Mouse (Mus musculus) layer of hippocampus, adult 8-10 months (tissue): ENCODE measurements around the gene Xrcc6. TPM values are rescaled to one million over a fixed set of nuclear protein-coding genes. Genes with fewer than 3 reads are reported as not detected.
A peak's percentile ranks its signal among the peaks of the same experiment; 100 is the strongest.
"Not testable (repeated sequence)": the region's sequence is repeated elsewhere in the genome, so short reads cannot be mapped to it uniquely, and the experiment has no call there.

ENCODE experiments used
- DNase-seq, 2 experiments: peaks; one replicate each; pipeline ENCODE4 v3.0.0; 2022; ENCODE audit warnings: low spot score in 2 of 2
- total RNA-seq, 4 experiments: library from RNA; stranded (reverse); gene quantifications; 2 replicates each; pipeline ENCODE4 v1.2.4; 2022

The Xrcc6 gene
- total RNA-seq, 4 experiments from 2014 or later, result 27.4 to 35.4 (median 28.9) TPM

GRCm38 (mm10) chr15:81966062-81966829 lies 21.4 kb upstream of the Xrcc6 start:
- DNase-seq, result no peak

- no peak for DNase-seq
Observed at GRCm38 (mm10) chr15:81967821-81968220, 19.8 kb upstream of the Xrcc6 start.

- no peak for DNase-seq
Observed at GRCm38 (mm10) chr15:81968447-81968846, 19.2 kb upstream of the Xrcc6 start.

GRCm38 (mm10) chr15:81969173-81969572 lies 18.5 kb upstream of the Xrcc6 start:
- DNase-seq, result no peak

GRCm38 (mm10) chr15:81969635-81970034 lies 18.0 kb upstream of the Xrcc6 start:
- not testable (repeated sequence) for DNase-seq

- DNase-seq, result not testable (repeated sequence)
Observed at GRCm38 (mm10) chr15:81970498-81970897, 17.1 kb upstream of the Xrcc6 start.

- DNase-seq, result not testable (repeated sequence)
Observed at GRCm38 (mm10) chr15:81975156-81975555, 12.5 kb upstream of the Xrcc6 start.

GRCm38 (mm10) chr15:81980321-81980720 lies 7.3 kb upstream of the Xrcc6 start, which contains the start of gene 1700029P11Rik:
Gene 1700029P11Rik (plus strand): TSS chr15:81980540.
- DNase-seq, result no peak

GRCm38 (mm10) chr15:81982173-81982572 lies 5.5 kb upstream of the Xrcc6 start:
- no peak for DNase-seq

GRCm38 (mm10) chr15:81985267-81986161 lies 2.1 kb upstream of the Xrcc6 start:
- no peak for DNase-seq

GRCm38 (mm10) chr15:81989371-81990062 lies 1.9 kb downstream of the Xrcc6 start:
- DNase-seq, result peak; percentile 86 to 91

- no peak for DNase-seq
Observed at GRCm38 (mm10) chr15:81990549-81990948, 2.9 kb downstream of the Xrcc6 start.

GRCm38 (mm10) chr15:81993992-81994391 lies 6.4 kb downstream of the Xrcc6 start:
- DNase-seq, result no peak

- no peak for DNase-seq
Observed at GRCm38 (mm10) chr15:82004257-82004656, 16.6 kb downstream of the Xrcc6 start.

- no peak for DNase-seq
Observed at GRCm38 (mm10) chr15:82011947-82012346, 24.3 kb downstream of the Xrcc6 start.

- DNase-seq, result no peak
Observed at GRCm38 (mm10) chr15:82014745-82015391, 27.2 kb downstream of the Xrcc6 start.

- DNase-seq, result peak in 1 of 2 experiments; percentile 25
Observed at GRCm38 (mm10) chr15:82015392-82016100, 27.9 kb downstream of the Xrcc6 start.

GRCm38 (mm10) chr15:82016101-82016808 lies 28.6 kb downstream of the Xrcc6 start:
- peak; percentile 99 to 100 for DNase-seq

- no peak for DNase-seq
Observed at GRCm38 (mm10) chr15:82016830-82017229, 29.2 kb downstream of the Xrcc6 start.

GRCm38 (mm10) chr15:82017461-82017860 lies 29.8 kb downstream of the Xrcc6 start:
- DNase-seq, result no peak
